Mouse (Mus musculus) liver, embryonic 14.5 days (tissue): ENCODE results near the gene Abcg1. TPM values are rescaled to one million over a fixed set of nuclear protein-coding genes. Genes with fewer than 3 reads are reported as not detected.

Experiments used
- ATAC-seq: fragments of 200-750 bp; cut with Nextera tagmentation; 2 replicates; pipeline ENCODE4 v1.8.0; 2017; ENCODE audit warnings: moderate number of reproducible peaks, mild to moderate bottlenecking, moderate library complexity; ENCODE audit not compliant: insufficient read depth
- DNase-seq, 3 experiments: peaks; one replicate each; pipeline ENCODE4 v3.0.0-alpha.2; 2012 to 2013; ENCODE audit warnings: low read depth in 3 of 3, low spot score in 3 of 3
- H3K27ac ChIP-seq: fragments of 300-500 bp; sonication (generic); 2 replicates; pipeline ENCODE4 v1.5.1; 2014; ENCODE audit warnings: moderate library complexity, mild to moderate bottlenecking, control low read depth, inconsistent platforms
- H3K27me3 ChIP-seq: fragments of 300-500 bp; sonication (generic); 2 replicates; pipeline ENCODE4 v1.6.1; 2014; ENCODE audit warnings: mild to moderate bottlenecking, low read length, moderate library complexity; ENCODE audit not compliant: control insufficient read depth, insufficient read depth
- H3K36me3 ChIP-seq: fragments of 300-500 bp; sonication (generic); replicated peaks from 2 replicates; pipeline ENCODE4 v1.6.1; 2014; ENCODE audit warnings: low read depth; ENCODE audit not compliant: control insufficient read depth, insufficient read depth
- H3K4me1 ChIP-seq, 2 experiments: fragments of 200-500 bp in 1 of 2; fragments of 300-500 bp in 1 of 2; sonication (generic) in 1 of 2; replicated peaks; 2 replicates each; pipeline ENCODE4 v1.6.1; 2012 to 2014; ENCODE audit warnings: antibody characterized with exemption in 1 of 2, inconsistent platforms in 1 of 2, low read length in 1 of 2; ENCODE audit not compliant: control insufficient read depth in 2 of 2, insufficient read depth in 2 of 2
- H3K4me2 ChIP-seq: fragments of 300-500 bp; sonication (generic); 2 replicates; pipeline ENCODE4 v1.6.1; 2014; ENCODE audit warnings: low read depth, mild to moderate bottlenecking, control low read depth, moderate library complexity
- H3K4me3 ChIP-seq, 2 experiments: fragments of 200-500 bp in 1 of 2; fragments of 300-500 bp in 1 of 2; sonication (generic) in 1 of 2; 2 replicates each; pipeline ENCODE4 v1.5.1; 2012 to 2014; ENCODE audit warnings: low read depth in 2 of 2, low read length in 2 of 2, mild to moderate bottlenecking in 2 of 2, control low read depth in 1 of 2, inconsistent platforms in 1 of 2, moderate library complexity in 1 of 2; ENCODE audit not compliant: insufficient read depth in 1 of 2
- H3K9ac ChIP-seq: fragments of 300-500 bp; sonication (generic); replicated peaks from 2 replicates; pipeline ENCODE4 v1.6.1; 2014; ENCODE audit warnings: mild to moderate bottlenecking, control low read depth, moderate library complexity
- H3K9me3 ChIP-seq: fragments of 300-500 bp; sonication (generic); 2 replicates; pipeline ENCODE4 v1.6.1; 2016; ENCODE audit warnings: low read length, mixed read lengths; ENCODE audit not compliant: control insufficient read depth
- CTCF ChIP-seq: IDR thresholded peaks from 2 replicates; pipeline ENCODE4 v1.5.1; 2016; ENCODE audit warnings: antibody characterized with exemption, low read depth, control low read depth
- EP300 ChIP-seq: IDR thresholded peaks from 2 replicates; pipeline ENCODE4 v1.6.1; 2016; ENCODE audit warnings: antibody characterized with exemption, low read depth
- WGBS: fragments of 180-500 bp; shearing (Covaris S2); extraction: QIAGEN DNeasy Blood & Tissue Kit; methylation state at CpG from one replicate; pipeline ENCODE4 v1.1.7; 2014; ENCODE audit not compliant: insufficient replicate concordance; 5-methylcytosine and 5-hydroxymethylcytosine counted together
- polyA plus RNA-seq, 2 experiments: library from polyadenylated mRNA; depleted of rRNA in 1 of 2; stranded (reverse) in 1 of 2; unstranded in 1 of 2; fragments of >200 nt; fragmentation: Nextera tagmentation in 1 of 2; extraction: Ambion mirVana in 1 of 2; gene quantifications; 2 replicates each; pipeline versions ENCODE4 v1.2.1 to v1.2.3; 2012 to 2014

Gene Abcg1
- polyA plus RNA-seq, 2 experiments = 1.6 to 6.1 TPM

- 9% methylated on average over 8 of the region's 8 CpGs for WGBS
- Histone ChIP-seq H3K4me3 (no peak overlapping the region), H3K27ac (no peak overlapping the region), H3K36me3 (no peaks in the 10 kb centered on the region), H3K27me3 (no peaks in the 10 kb centered on the region), H3K9ac (no peak overlapping the region), H3K4me2 (no peak overlapping the region), H3K9me3 (no peaks in the 10 kb centered on the region), H3K4me1 (peaks cover 0 to 4% of the 10 kb centered on the region in 2 experiments; a peak in 3 of 4 replicates)
- TF ChIP-seq EP300 = no peak
- TF ChIP-seq CTCF = peak; percentile 97
- ATAC-seq (no peak), DNase-seq (peak in 2 of 3 experiments; percentile 29)
Observed at GRCm38 (mm10) chr17:31121975-31122374, 64.5 kb downstream of the Abcg1 start.

GRCm38 (mm10) chr17:31125548-31126266 lies 68.2 kb downstream of the Abcg1 start:
- Histone ChIP-seq H3K36me3 (no peaks in the 10 kb centered on the region), H3K9me3 (no peaks in the 10 kb centered on the region), H3K4me3 (no peak overlapping the region), H3K27me3 (no peaks in the 10 kb centered on the region), H3K9ac (no peak overlapping the region), H3K4me1 (peaks cover 0 to 4% of the 10 kb centered on the region in 2 experiments; a peak in 3 of 4 replicates), H3K4me2 (no peak overlapping the region), H3K27ac (no peak overlapping the region)
- ATAC-seq (no peak), DNase-seq (no peak)
- WGBS = 42% methylated on average over 9 of the region's 9 CpGs
- TF ChIP-seq CTCF (no peak), EP300 (no peak)

DNA sequence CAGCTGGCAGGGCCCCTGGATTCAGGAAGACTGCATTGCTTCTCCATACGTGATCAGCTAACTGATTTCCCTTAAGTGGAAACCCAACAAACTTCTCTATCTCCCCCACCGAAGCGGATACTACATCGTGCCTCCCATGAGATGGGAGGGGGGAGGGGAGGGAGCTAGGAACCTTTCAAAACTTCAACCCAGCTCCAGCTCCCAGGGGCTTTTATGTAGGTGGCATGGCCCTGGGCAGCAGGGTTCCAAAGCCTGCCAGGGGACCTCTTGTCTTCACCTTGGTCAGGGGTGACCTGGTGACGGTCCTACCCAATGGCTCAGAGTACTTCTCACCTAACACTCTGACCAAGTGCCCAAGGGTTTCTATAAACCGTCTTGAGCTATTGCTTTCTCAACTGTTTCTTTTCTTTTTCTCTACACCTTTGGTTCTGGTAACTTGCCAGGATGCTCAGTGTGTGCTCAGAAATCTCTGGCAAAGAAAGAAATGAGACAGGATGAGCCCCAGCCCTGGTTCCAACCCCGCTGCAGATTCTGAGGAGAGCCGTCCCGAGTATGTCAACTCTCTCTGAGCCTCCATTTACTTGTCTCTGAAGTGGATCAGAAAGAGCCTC lies 71.3 kb downstream of the Abcg1 start:
- Histone ChIP-seq H3K9me3 (no peaks in the 10 kb centered on the region), H3K36me3 (no peaks in the 10 kb centered on the region), H3K4me1 (no peaks in the 10 kb centered on the region; a peak in 1 of 4 replicates), H3K4me2 (no peak overlapping the region), H3K9ac (no peak overlapping the region), H3K4me3 (no peak overlapping the region), H3K27ac (no peak overlapping the region), H3K27me3 (no peaks in the 10 kb centered on the region)
- no peak for ATAC-seq
- TF ChIP-seq CTCF (no peak), EP300 (no peak)
- WGBS = 55% methylated on average over 9 of the region's 9 CpGs
- no peak for DNase-seq

DNA sequence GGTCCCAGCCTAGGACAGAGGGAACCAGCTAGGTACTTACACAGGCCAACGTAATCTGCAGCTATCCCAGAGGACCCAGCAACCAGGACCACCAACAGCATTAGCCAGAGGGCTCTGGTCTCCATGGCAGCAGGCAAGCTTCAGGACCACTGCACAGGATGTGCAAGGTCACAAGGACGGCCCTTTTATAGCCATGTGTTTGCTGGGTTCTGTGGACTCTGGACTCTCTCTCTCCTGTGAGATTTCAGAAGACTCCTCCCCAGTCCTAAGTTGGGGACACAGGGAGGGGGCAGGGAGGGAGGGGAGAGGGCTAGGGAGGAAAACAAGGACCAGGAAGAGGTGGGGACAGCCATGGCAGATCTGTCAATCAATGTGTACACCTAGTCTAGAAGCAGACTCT lies 72.0 kb downstream of the Abcg1 start, which contains the start of gene Tff3:
Gene Tff3, minus strand, starts transcription at position 195 of the 400 bp plus-strand sequence.
- H3K9ac ChIP-seq = no peak within 1 kb of the TSS
- DNase-seq = no peak
- no peak for ATAC-seq
- no peak within 1 kb of the TSS for H3K4me3 ChIP-seq
- WGBS = 20% methylated on average over 2 of the region's 2 CpGs
- no peak within 1 kb of the TSS for H3K4me2 ChIP-seq
- no peaks in the 10 kb centered on the region for H3K9me3 ChIP-seq
- no peak for TF ChIP-seq EP300
- TF ChIP-seq CTCF = no peak
- H3K4me1 ChIP-seq = peaks cover 0 to under 1% of the 10 kb centered on the region in 2 experiments; a peak in 1 of 4 replicates
- no peaks in the 10 kb centered on the region for H3K36me3 ChIP-seq
- no peak within 1 kb of the TSS for H3K27ac ChIP-seq
- H3K27me3 ChIP-seq = no peaks in the 10 kb centered on the region

DNA sequence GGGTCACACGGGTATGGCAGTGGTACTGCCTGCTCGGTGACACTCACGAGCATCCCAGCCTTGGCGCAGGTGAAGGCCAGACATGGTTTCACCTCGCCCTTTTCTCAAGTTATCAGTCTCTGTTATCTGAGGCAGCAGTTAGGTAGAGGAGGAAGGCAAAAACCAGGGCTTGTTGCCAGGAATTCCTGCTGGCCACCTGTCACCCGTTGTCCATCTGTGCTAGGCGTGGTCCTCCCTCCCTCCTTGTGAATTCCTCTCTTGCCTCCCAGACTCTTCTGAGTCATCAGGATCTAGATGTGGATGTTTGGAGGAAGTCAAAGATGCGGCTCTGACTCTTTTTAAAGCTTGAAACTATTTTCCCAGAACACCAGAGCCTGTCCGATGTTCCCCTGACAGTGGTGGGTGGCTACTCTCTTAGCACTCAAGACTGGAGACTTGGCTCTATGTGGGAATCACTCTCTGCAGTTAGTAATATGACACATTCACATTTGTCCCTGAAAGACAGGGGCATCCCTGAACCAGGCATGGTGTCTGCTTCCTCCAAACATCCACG lies 73.9 kb downstream of the Abcg1 start:
- H3K36me3 ChIP-seq = no peaks in the 10 kb centered on the region
- TF ChIP-seq EP300 (no peak), CTCF (no peak)
- H3K4me1 ChIP-seq = peaks cover 0 to 4% of the 10 kb centered on the region in 2 experiments; a peak in 1 of 4 replicates
- H3K27ac ChIP-seq = no peak overlapping the region
- ATAC-seq (no peak), DNase-seq (no peak)
- no peak overlapping the region for H3K9ac ChIP-seq
- no peak overlapping the region for H3K4me2 ChIP-seq
- no peak overlapping the region for H3K4me3 ChIP-seq
- WGBS = 64% methylated on average over 10 of the region's 10 CpGs
- H3K27me3 ChIP-seq = no peaks in the 10 kb centered on the region
- no peaks in the 10 kb centered on the region for H3K9me3 ChIP-seq
